Mouse (Mus musculus) forebrain, postnatal 0 days (tissue): ENCODE data around the gene Arhgef19. TPM values are rescaled to one million over a fixed set of nuclear protein-coding genes. Genes with fewer than 3 reads are reported as not detected.

Experiments
- ATAC-seq: fragments of 200-750 bp; cut with Nextera tagmentation; 2 replicates; pipeline ENCODE4 v1.8.0; 2017; ENCODE audit warnings: mild to moderate bottlenecking, moderate library complexity
- DNase-seq: peaks from one replicate; pipeline ENCODE4 v3.0.0-alpha.2; 2015
- H3K27ac ChIP-seq: fragments of 300-500 bp; sonication (generic); 2 replicates; pipeline ENCODE4 v1.5.1; 2014; ENCODE audit warnings: low read depth, mild to moderate bottlenecking, antibody characterized with exemption, low read length, moderate library complexity, mixed read lengths
- H3K27me3 ChIP-seq: fragments of 300-500 bp; sonication (generic); 2 replicates; pipeline ENCODE4 v1.6.1; 2014; ENCODE audit warnings: mild to moderate bottlenecking, low read length, mixed read lengths; ENCODE audit not compliant: insufficient read depth
- H3K36me3 ChIP-seq: fragments of 300-500 bp; sonication (generic); 2 replicates; pipeline ENCODE4 v1.6.1; 2014; ENCODE audit warnings: mild to moderate bottlenecking, moderate library complexity; ENCODE audit not compliant: insufficient read depth
- H3K4me1 ChIP-seq: fragments of 300-500 bp; sonication (generic); 2 replicates; pipeline ENCODE4 v1.6.1; 2014; ENCODE audit warnings: antibody characterized with exemption; ENCODE audit not compliant: insufficient read depth
- H3K4me2 ChIP-seq: fragments of 300-500 bp; sonication (generic); 2 replicates; pipeline ENCODE4 v1.6.1; 2014; ENCODE audit warnings: low read depth, mild to moderate bottlenecking, moderate library complexity
- H3K4me3 ChIP-seq: fragments of 300-500 bp; sonication (generic); 2 replicates; pipeline ENCODE4 v1.5.1; 2014; ENCODE audit warnings: low read depth, low read length, mixed read lengths
- H3K9ac ChIP-seq: fragments of 300-500 bp; sonication (generic); 2 replicates; pipeline ENCODE4 v1.6.1; 2014; ENCODE audit warnings: mild to moderate bottlenecking
- H3K9me3 ChIP-seq: fragments of 300-500 bp; sonication (generic); 2 replicates; pipeline ENCODE4 v1.6.1; 2016; ENCODE audit warnings: low read length
- CTCF ChIP-seq: sonication (generic); IDR thresholded peaks from 2 replicates; pipeline ENCODE4 v1.5.1; 2016; ENCODE audit warnings: antibody characterized with exemption, control low read depth, low read depth
- WGBS: fragments of 180-500 bp; shearing (Covaris S2); extraction: QIAGEN DNeasy Blood & Tissue Kit; methylation state at CpG from one replicate; pipeline ENCODE4 v1.1.7; 2014; 5-methylcytosine and 5-hydroxymethylcytosine counted together
- polyA plus RNA-seq: library from polyadenylated mRNA; unstranded; fragments of >200 nt; fragmentation: Nextera tagmentation; extraction: Ambion mirVana; gene quantifications from 2 replicates; pipeline ENCODE4 v1.2.1, GENCODE M21; 2015
- total RNA-seq: library from RNA; depleted of rRNA; stranded (reverse); fragments of >200 nt; gene quantifications from 2 replicates; pipeline ENCODE4 v1.2.3, GENCODE M21; 2014

The Arhgef19 gene
- total and polyA plus RNA-seq, 2 experiments from 2014 or later: 0.90 to 0.95 TPM

DNA sequence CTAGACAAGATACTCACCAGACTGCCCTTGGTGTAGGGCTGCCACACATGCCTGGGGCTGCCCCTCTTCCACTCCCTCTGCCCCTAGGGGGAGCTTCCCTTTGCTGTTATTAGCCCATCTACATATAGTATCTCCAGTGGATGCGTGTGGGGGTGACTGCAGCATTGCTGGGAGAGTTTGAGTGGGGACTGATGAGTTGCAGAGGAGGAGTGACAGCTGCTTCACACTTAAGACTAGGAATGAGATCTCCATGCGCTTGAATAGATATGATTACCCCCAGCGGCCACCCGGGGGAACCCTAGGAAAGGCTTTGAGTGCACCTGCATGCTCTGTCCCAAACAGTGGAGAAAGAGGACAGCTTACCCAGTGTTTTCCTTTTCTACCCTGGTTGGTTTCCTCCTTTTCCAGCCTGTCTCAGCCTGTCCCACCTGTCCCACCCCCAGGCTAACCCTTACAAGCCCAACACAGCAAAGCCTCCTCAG lies 34.7 kb upstream of the Arhgef19 start:
- Histone ChIP-seq H3K9me3 (no peaks in the 10 kb centered on the region), H3K27ac (no peak overlapping the region), H3K4me2 (no peak overlapping the region), H3K9ac (no peak overlapping the region), H3K36me3 (peaks cover 31% of the 10 kb centered on the region), H3K4me1 (no peaks in the 10 kb centered on the region), H3K4me3 (no peak overlapping the region), H3K27me3 (no peaks in the 10 kb centered on the region)
- DNase-seq (no peak), ATAC-seq (peak; percentile 25)
- 68% methylated on average over 4 of the region's 4 CpGs for WGBS
- peak; percentile 15 for TF ChIP-seq CTCF

DNA sequence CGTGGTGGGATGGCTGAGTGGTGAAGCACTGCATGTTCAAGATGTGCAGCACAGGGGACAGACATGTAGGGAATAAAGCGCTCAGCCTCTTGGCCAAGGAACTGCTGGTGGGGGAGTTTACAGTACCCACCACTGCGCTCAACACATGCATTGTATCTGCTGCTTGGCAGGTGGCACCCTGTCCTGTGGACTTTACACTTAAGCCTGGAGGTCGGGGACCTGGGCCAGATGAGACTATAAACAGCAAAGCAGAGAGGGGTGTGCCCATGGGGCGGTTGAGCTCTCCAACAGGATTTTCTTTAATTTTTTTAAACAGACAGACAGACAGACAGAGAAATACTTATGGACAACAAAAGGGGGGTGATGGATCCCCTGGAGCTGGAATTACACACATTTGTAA lies 32.2 kb upstream of the Arhgef19 start:
- Histone ChIP-seq H3K36me3 (0 out of 2 replicates have a peak, but pooled peaks cover 10% of the 10 kb centered on the region), H3K4me2 (no peak overlapping the region), H3K9ac (no peak overlapping the region), H3K9me3 (no peaks in the 10 kb centered on the region), H3K4me1 (no peaks in the 10 kb centered on the region), H3K4me3 (no peak overlapping the region), H3K27me3 (no peaks in the 10 kb centered on the region), H3K27ac (no peak overlapping the region)
- DNase-seq (no peak), ATAC-seq (no peak)
- no peak for TF ChIP-seq CTCF
- WGBS: 93% methylated on average over 5 of the region's 5 CpGs

GRCm38 (mm10) chr4:141210524-141211219 lies 28.6 kb upstream of the Arhgef19 start:
- DNase-seq (no peak), ATAC-seq (peak; percentile 30)
- 75% methylated on average over 14 of the region's 14 CpGs for WGBS
- H3K9ac ChIP-seq: 0 out of 2 replicates have a peak overlapping the region, but pooled peaks have one; percentile 39
- H3K27ac ChIP-seq: peak overlapping the region; percentile 52
- peak overlapping the region; percentile 42 for H3K4me2 ChIP-seq
- H3K4me1 ChIP-seq: peaks cover 3% of the 10 kb centered on the region; the same call in 1 of the 2 replicates
- peak overlapping the region; percentile 22 for H3K4me3 ChIP-seq
- no peaks in the 10 kb centered on the region for H3K27me3 ChIP-seq
- no peaks in the 10 kb centered on the region for H3K36me3 ChIP-seq
- H3K9me3 ChIP-seq: no peaks in the 10 kb centered on the region
- no peak for TF ChIP-seq CTCF

DNA sequence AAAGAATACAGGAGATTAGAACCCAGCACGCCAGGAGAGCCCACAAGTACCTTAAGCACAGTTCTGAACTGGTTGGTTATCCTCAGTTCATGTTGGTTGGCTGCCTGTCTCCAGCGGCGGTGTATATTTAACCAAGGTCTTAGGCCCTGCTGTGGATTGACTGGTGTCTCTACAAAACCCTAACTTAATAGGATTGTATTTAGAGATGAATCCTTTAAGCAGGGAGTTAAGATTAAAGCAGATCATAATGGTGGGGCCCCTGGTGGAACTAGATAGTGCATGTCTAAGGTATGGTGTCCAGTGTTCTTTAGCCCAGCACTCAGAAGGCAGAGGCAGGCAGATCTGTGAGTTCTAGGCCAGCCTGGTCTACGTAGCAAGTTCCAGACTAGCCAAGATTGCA lies 27.7 kb upstream of the Arhgef19 start:
- 93% methylated on average over 4 of the region's 4 CpGs for WGBS
- no peaks in the 10 kb centered on the region for H3K27me3 ChIP-seq
- H3K4me2 ChIP-seq: no peak overlapping the region
- ATAC-seq (no peak), DNase-seq (no peak)
- H3K36me3 ChIP-seq: no peaks in the 10 kb centered on the region
- TF ChIP-seq CTCF: no peak
- no peaks in the 10 kb centered on the region for H3K9me3 ChIP-seq
- H3K9ac ChIP-seq: no peak overlapping the region
- no peak overlapping the region for H3K4me3 ChIP-seq
- no peak overlapping the region for H3K27ac ChIP-seq
- H3K4me1 ChIP-seq: peaks cover 3% of the 10 kb centered on the region; the same call in 1 of the 2 replicates

- ATAC-seq: no peak
- H3K36me3 ChIP-seq: no peaks in the 10 kb centered on the region
- 69% methylated on average over 9 of the region's 9 CpGs for WGBS
- peaks cover 3% of the 10 kb centered on the region; the same call in 1 of the 2 replicates for H3K4me1 ChIP-seq
- TF ChIP-seq CTCF: no peak
- H3K4me3 ChIP-seq: no peak overlapping the region
- DNase-seq: no peak
- H3K9me3 ChIP-seq: no peaks in the 10 kb centered on the region
- no peaks in the 10 kb centered on the region for H3K27me3 ChIP-seq
- H3K27ac ChIP-seq: 0 out of 2 replicates have a peak overlapping the region, but pooled peaks have one; percentile 70
- H3K4me2 ChIP-seq: no peak overlapping the region; the same call in 1 of the 2 replicates
- H3K9ac ChIP-seq: no peak overlapping the region
These were observed 26.4 kb upstream of the Arhgef19 start for GRCm38 (mm10) chr4:141212892-141213291.

DNA sequence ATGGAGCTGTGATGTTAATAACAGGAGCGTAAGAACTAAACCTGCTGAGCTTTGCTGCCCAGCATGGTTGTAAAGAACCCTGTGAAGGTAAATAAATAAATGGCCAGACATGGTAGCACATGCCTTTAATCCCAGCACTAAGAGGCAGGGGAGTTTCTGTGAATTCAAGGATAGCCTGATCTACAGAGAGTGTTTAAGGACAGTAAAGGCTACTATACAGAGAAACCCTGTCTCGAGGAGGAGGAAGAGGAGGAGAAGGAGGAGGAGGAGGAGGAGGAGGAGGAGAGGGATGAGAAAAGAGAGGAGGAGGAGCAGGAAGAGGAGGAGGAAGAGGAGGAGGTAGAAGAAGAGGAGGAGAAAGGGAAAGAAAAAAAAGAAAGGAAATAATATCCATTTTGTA lies 26.0 kb upstream of the Arhgef19 start:
- no peak for ATAC-seq
- H3K9me3 ChIP-seq: no peaks in the 10 kb centered on the region

DNA sequence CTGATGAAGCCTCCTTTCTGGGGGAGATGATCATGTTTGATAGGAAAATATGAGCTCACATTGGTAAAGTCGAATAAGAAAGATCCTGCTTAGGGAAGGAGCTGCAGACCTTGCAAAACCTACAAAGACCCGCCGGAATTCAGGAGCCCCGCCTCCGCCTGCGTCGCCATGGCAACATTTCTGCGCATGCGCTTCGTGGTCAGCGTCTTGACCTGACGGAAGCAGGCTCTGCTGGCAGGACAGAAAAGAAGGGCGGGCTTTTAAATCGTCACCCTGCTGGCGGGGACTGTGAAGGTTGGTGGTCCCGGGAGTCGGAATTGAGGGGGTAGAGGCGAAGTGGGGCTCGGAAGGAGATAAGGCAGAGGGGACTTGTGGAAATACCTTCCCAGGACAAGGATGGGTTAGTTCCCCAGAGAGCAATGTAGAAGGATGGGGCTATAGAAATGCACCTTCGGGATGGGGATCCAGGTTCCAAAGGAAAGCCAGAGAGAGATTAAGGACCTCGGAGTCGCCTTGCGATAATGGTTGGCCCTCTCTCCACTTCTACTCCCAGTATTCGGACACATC lies 25.4 kb upstream of the Arhgef19 start, which contains the start of gene Rsg1:
Gene Rsg1, plus strand, starts transcription at position 187 of the 567 bp plus-strand sequence.
- peak; percentile 41; the same call in 1 of the 2 replicates for TF ChIP-seq CTCF
- ATAC-seq: peak; percentile 88

More for the DNA sequence above, 26.0 kb upstream of the Arhgef19 start:
- no peaks in the 10 kb centered on the region for H3K27me3 ChIP-seq
- H3K27ac ChIP-seq: peak overlapping the region; percentile 70
- peak overlapping the region; percentile 81 for H3K4me2 ChIP-seq
- peak overlapping the region; percentile 57; the same call in 1 of the 2 replicates for H3K9ac ChIP-seq
- WGBS: 29% methylated on average over 2 of the region's 2 CpGs
- H3K4me1 ChIP-seq: peaks cover 3% of the 10 kb centered on the region; the same call in 1 of the 2 replicates
- no peak for DNase-seq
- peak overlapping the region; percentile 57 for H3K4me3 ChIP-seq
- H3K36me3 ChIP-seq: no peaks in the 10 kb centered on the region
- no peak for TF ChIP-seq CTCF

More for the DNA sequence above, 25.4 kb upstream of the Arhgef19 start, which contains the start of gene Rsg1:
- H3K9me3 ChIP-seq: no peaks in the 10 kb centered on the region
- 2% methylated on average over 24 of the region's 24 CpGs for WGBS
- no peaks in the 10 kb centered on the region for H3K36me3 ChIP-seq
- H3K4me1 ChIP-seq: peaks cover 3% of the 10 kb centered on the region; the same call in 1 of the 2 replicates
- peak within 1 kb of the TSS; percentile 70 for H3K27ac ChIP-seq
- peak within 1 kb of the TSS; percentile 57 for H3K4me3 ChIP-seq
- peak; percentile 97 for DNase-seq
- no peaks in the 10 kb centered on the region for H3K27me3 ChIP-seq
- peak within 1 kb of the TSS; percentile 81 for H3K4me2 ChIP-seq
- peak within 1 kb of the TSS; percentile 57 for H3K9ac ChIP-seq
